Mouse (Mus musculus): Measurements from ENCODE around the gene Zswim2.
"Not testable (repeated sequence)": the region's sequence is repeated elsewhere in the genome, so short reads cannot be mapped to it uniquely, and the experiment has no call there.

Zswim2 gene

GRCm38 (mm10) chr2:83940931-83941361 is at the start of gene Zswim2:
Gene Zswim2 (minus strand): TSS chr2:83941228.
- DNase-seq (ENCODE audit: low spot score in 2 of 2) = peak; percentile 9 to 30

- DNase-seq (ENCODE audit: low spot score in 2 of 2) = not testable (repeated sequence)
Observed at GRCm38 (mm10) chr2:83990253-83990652, 49.2 kb upstream of the Zswim2 start, which contains the start of gene Gm13691. Gene Gm13691 (plus strand): TSS chr2:83990553.

GRCm38 (mm10) chr2:83984443-83984842 is 43.4 kb upstream of the Zswim2 start, which contains the start of gene Gm13697:
Gene Gm13697 (plus strand): TSS chr2:83984743.
- DNase-seq (ENCODE audit: low spot score in 2 of 2) = not testable (repeated sequence)

- DNase-seq (ENCODE audit: low spot score in 2 of 2) = not testable (repeated sequence)
Observed at GRCm38 (mm10) chr2:83978633-83979032, 37.6 kb upstream of the Zswim2 start, which contains the start of gene Gm13694. Gene Gm13694 (plus strand): TSS chr2:83978933.

GRCm38 (mm10) chr2:83972823-83973222 is 31.8 kb upstream of the Zswim2 start, which contains the start of gene Gm13696:
Gene Gm13696 (plus strand): TSS chr2:83973123.
- DNase-seq (ENCODE audit: low spot score in 2 of 2) = not testable (repeated sequence)

- DNase-seq (ENCODE audit: low spot score in 2 of 2) = not testable (repeated sequence)
Observed at GRCm38 (mm10) chr2:83967013-83967412, 26.0 kb upstream of the Zswim2 start, which contains the start of gene Gm13695. Gene Gm13695 (plus strand): TSS chr2:83967313.

GRCm38 (mm10) chr2:83961203-83961602 is 20.2 kb upstream of the Zswim2 start, which contains the start of gene Gm13693:
Gene Gm13693 (plus strand): TSS chr2:83961503.
- DNase-seq (ENCODE audit: low spot score in 2 of 2) = not testable (repeated sequence)

- not testable (repeated sequence) for DNase-seq (ENCODE audit: low spot score in 2 of 2)
Observed at GRCm38 (mm10) chr2:83955393-83955792, 14.4 kb upstream of the Zswim2 start, which contains the start of gene Gm13698. Gene Gm13698 (plus strand): TSS chr2:83955693.

GRCm38 (mm10) chr2:83941792-83942191 is 764 bp upstream of the Zswim2 start:
- DNase-seq (ENCODE audit: low spot score in 2 of 2) = no peak

- no peak for DNase-seq (ENCODE audit: low spot score in 2 of 2)
Observed at GRCm38 (mm10) chr2:83941378-83941777, 350 bp upstream of the Zswim2 start.

- DNase-seq (ENCODE audit: low spot score in 2 of 2) = peak; percentile 3 to 62
Observed at GRCm38 (mm10) chr2:83929478-83930088, 11.4 kb downstream of the Zswim2 start.

- no peak for DNase-seq (ENCODE audit: low spot score in 2 of 2)
Observed at GRCm38 (mm10) chr2:83901896-83902540, 39.0 kb downstream of the Zswim2 start.

- no peak for DNase-seq (ENCODE audit: low spot score in 2 of 2)
Observed at GRCm38 (mm10) chr2:83893701-83894100, 47.3 kb downstream of the Zswim2 start.

- no peak for DNase-seq (ENCODE audit: low spot score in 2 of 2)
Observed at GRCm38 (mm10) chr2:83883850-83884420, 57.1 kb downstream of the Zswim2 start.

Data from natural killer cell, adult 2 months (primary cell).